Mouse (Mus musculus): ENCODE results near the gene Cmpk2. TPM values are rescaled to one million over a fixed set of nuclear protein-coding genes. Genes with fewer than 3 reads are reported as not detected.

Gene Cmpk2
- total RNA-seq, 1 experiment from 2014 or later = 20.9 TPM

Other genes with a start within 250 kb of the Cmpk2 start
- 64.3 and 68.8 TPM in 2 replicates for gene Rnf144a, start 54.0 kb upstream of the Cmpk2 start, total RNA-seq (2017)
- gene Rsad2, start 12.8 kb upstream of the Cmpk2 start, total RNA-seq (2017) = 8.9 and 13.1 TPM in 2 replicates

Measured in hematopoietic stem cell, adult 5-6 weeks (primary cell).